Mouse (Mus musculus): ENCODE measurements around the gene Erich6b. TPM values are rescaled to one million over a fixed set of nuclear protein-coding genes. Genes with fewer than 3 reads are reported as not detected.

The Erich6b gene
- polyA plus RNA-seq (2012; ENCODE audit: insufficient read depth, insufficient read length, low replicate concordance, missing spikeins), result not detected in 2 replicates

- TF ChIP-seq CTCF (IDR thresholded peaks at IDR 0.05; ENCODE audit: insufficient read depth, low read depth, low read length) (no peak), POLR2A (IDR thresholded peaks at IDR 0.05; ENCODE audit: insufficient read depth, low read depth, low read length) (no peak)
- 69% methylated on average over 8 of the region's 8 CpGs for WGBS
- H3K4me1 ChIP-seq (ENCODE audit: control insufficient read depth, insufficient read depth, low read length), result no peaks in the 10 kb centered on the region
- H3K27ac ChIP-seq (ENCODE audit: insufficient read depth, low read depth, low read length), result no peak within 1 kb of the TSS
- no peak within 1 kb of the TSS for H3K4me3 ChIP-seq (ENCODE audit: insufficient read depth, low read depth, low read length)
Observed at GRCm38 (mm10) chr14:75642080-75642479, at the start of gene Erich6b. Gene Erich6b (plus strand): TSS chr14:75642259.

- TF ChIP-seq POLR2A (IDR thresholded peaks at IDR 0.05; ENCODE audit: insufficient read depth, low read depth, low read length) (no peak), CTCF (IDR thresholded peaks at IDR 0.05; ENCODE audit: insufficient read depth, low read depth, low read length) (no peak)
- 85% methylated on average over 3 of the region's 3 CpGs for WGBS
Observed at GRCm38 (mm10) chr14:75592978-75593377, 49.1 kb upstream of the Erich6b start, which contains the start of gene Spert. Gene Spert (minus strand): TSS chr14:75593116.

DNA sequence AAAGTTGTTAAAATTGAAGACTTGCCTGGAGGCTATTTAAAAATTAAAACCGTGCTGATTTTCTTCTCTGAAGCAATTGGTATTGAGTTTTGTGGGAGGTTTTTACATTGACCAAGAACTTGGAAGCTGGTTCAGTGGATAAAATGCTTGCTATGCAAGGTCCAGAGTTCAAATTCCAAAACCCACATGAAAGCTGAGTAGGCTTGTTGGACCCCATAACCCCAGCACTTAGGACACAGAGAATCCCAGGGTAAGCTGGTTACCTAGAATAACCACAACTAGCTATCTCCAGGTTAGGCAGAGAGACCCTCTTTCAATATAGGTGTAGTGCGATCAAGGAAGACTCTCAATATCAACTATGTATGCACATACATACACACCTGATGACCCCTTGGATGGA lies 32.9 kb upstream of the Erich6b start:
- 93% methylated on average over 2 of the region's 2 CpGs for WGBS
- no peaks in the 10 kb centered on the region for H3K4me1 ChIP-seq (ENCODE audit: control insufficient read depth, insufficient read depth, low read length)
- no peak overlapping the region for H3K27ac ChIP-seq (ENCODE audit: insufficient read depth, low read depth, low read length)
- H3K4me3 ChIP-seq (ENCODE audit: insufficient read depth, low read depth, low read length), result no peak overlapping the region
- TF ChIP-seq POLR2A (IDR thresholded peaks at IDR 0.05; ENCODE audit: insufficient read depth, low read depth, low read length) (no peak), CTCF (IDR thresholded peaks at IDR 0.05; ENCODE audit: insufficient read depth, low read depth, low read length) (no peak)

More at GRCm38 (mm10) chr14:75592978-75593377, 49.1 kb upstream of the Erich6b start, which contains the start of gene Spert:
- no peak within 1 kb of the TSS for H3K4me3 ChIP-seq (ENCODE audit: insufficient read depth, low read depth, low read length)
- H3K4me1 ChIP-seq (ENCODE audit: control insufficient read depth, insufficient read depth, low read length), result no peaks in the 10 kb centered on the region
- H3K27ac ChIP-seq (ENCODE audit: insufficient read depth, low read depth, low read length), result no peak within 1 kb of the TSS

DNA sequence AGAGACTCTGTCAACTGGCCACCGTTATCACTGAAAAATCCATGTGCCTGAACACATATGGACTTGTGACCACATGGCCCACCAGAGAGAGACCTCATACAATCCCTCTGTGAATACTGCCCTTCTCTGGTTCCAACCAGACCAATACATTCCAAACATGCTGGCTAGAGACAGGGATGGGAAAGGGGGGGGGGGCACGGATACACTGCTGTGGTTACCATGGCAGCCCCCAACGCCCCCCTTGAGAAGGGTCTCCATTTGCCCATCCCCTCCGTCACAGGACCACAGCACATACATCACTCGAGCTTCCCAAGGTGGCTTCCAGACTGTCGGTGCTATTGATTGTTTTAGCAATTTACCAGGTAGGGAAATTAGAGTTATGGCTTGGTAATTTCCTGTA lies 25.7 kb upstream of the Erich6b start:
- 87% methylated on average over 6 of the region's 6 CpGs for WGBS
- H3K4me1 ChIP-seq (ENCODE audit: control insufficient read depth, insufficient read depth, low read length), result no peaks in the 10 kb centered on the region
- no peak for TF ChIP-seq CTCF (IDR thresholded peaks at IDR 0.05; ENCODE audit: insufficient read depth, low read depth, low read length)
- no peak for TF ChIP-seq POLR2A (IDR thresholded peaks at IDR 0.05; ENCODE audit: insufficient read depth, low read depth, low read length)
- no peak overlapping the region for H3K4me3 ChIP-seq (ENCODE audit: insufficient read depth, low read depth, low read length)
- H3K27ac ChIP-seq (ENCODE audit: insufficient read depth, low read depth, low read length), result no peak overlapping the region

- Histone ChIP-seq H3K4me1 (ENCODE audit: control insufficient read depth, insufficient read depth, low read length) (no peaks in the 10 kb centered on the region), H3K27ac (ENCODE audit: insufficient read depth, low read depth, low read length) (no peak overlapping the region), H3K4me3 (ENCODE audit: insufficient read depth, low read depth, low read length) (no peak overlapping the region)
- 71% methylated on average over 7 of the region's 7 CpGs for WGBS
- TF ChIP-seq CTCF (IDR thresholded peaks at IDR 0.05; ENCODE audit: insufficient read depth, low read depth, low read length) (no peak), POLR2A (IDR thresholded peaks at IDR 0.05; ENCODE audit: insufficient read depth, low read depth, low read length) (no peak)
Observed at GRCm38 (mm10) chr14:75622984-75623383, 19.1 kb upstream of the Erich6b start.

DNA sequence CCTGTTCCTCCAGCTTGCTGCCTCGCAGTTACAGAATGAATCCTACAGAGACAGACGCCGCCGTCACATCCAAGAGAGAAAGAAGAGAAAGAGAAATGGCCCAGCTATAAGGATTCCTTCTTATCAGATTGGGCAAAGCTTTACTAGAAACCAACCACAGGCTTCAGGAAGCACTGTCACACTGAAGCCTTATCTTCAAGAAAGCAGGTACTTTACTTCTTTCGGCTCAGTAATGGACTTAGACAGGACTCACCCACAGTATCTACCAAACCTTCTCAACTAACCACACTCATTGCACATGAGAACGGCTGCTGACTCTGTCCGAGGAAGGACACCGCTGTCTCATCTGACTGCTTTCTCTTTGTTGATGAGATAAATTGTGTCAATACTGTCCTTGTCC lies 13.2 kb upstream of the Erich6b start:
- WGBS, result 94% methylated on average over 8 of the region's 8 CpGs
- H3K4me1 ChIP-seq (ENCODE audit: control insufficient read depth, insufficient read depth, low read length), result no peaks in the 10 kb centered on the region
- no peak overlapping the region for H3K4me3 ChIP-seq (ENCODE audit: insufficient read depth, low read depth, low read length)
- H3K27ac ChIP-seq (ENCODE audit: insufficient read depth, low read depth, low read length), result no peak overlapping the region
- TF ChIP-seq POLR2A (IDR thresholded peaks at IDR 0.05; ENCODE audit: insufficient read depth, low read depth, low read length) (no peak), CTCF (IDR thresholded peaks at IDR 0.05; ENCODE audit: insufficient read depth, low read depth, low read length) (no peak)

GRCm38 (mm10) chr14:75635350-75635749 lies 6.7 kb upstream of the Erich6b start:
- 45% methylated on average over 12 of the region's 12 CpGs for WGBS
- H3K4me1 ChIP-seq (ENCODE audit: control insufficient read depth, insufficient read depth, low read length), result no peaks in the 10 kb centered on the region
- no peak for TF ChIP-seq POLR2A (IDR thresholded peaks at IDR 0.05; ENCODE audit: insufficient read depth, low read depth, low read length)
- no peak for TF ChIP-seq CTCF (IDR thresholded peaks at IDR 0.05; ENCODE audit: insufficient read depth, low read depth, low read length)
- H3K4me3 ChIP-seq (ENCODE audit: insufficient read depth, low read depth, low read length), result no peak overlapping the region
- H3K27ac ChIP-seq (ENCODE audit: insufficient read depth, low read depth, low read length), result no peak overlapping the region

- WGBS, result 64% methylated on average over 7 of the region's 7 CpGs
- TF ChIP-seq CTCF (IDR thresholded peaks at IDR 0.05; ENCODE audit: insufficient read depth, low read depth, low read length) (no peak), POLR2A (IDR thresholded peaks at IDR 0.05; ENCODE audit: insufficient read depth, low read depth, low read length) (no peak)
Observed at GRCm38 (mm10) chr14:75636107-75636506, 6.0 kb upstream of the Erich6b start.

GRCm38 (mm10) chr14:75637641-75638040 lies 4.4 kb upstream of the Erich6b start:
- Histone ChIP-seq H3K4me1 (ENCODE audit: control insufficient read depth, insufficient read depth, low read length) (no peaks in the 10 kb centered on the region), H3K27ac (ENCODE audit: insufficient read depth, low read depth, low read length) (no peak overlapping the region), H3K4me3 (ENCODE audit: insufficient read depth, low read depth, low read length) (no peak overlapping the region)
- WGBS, result 75% methylated on average over 4 of the region's 4 CpGs
- no peak for TF ChIP-seq POLR2A (IDR thresholded peaks at IDR 0.05; ENCODE audit: insufficient read depth, low read depth, low read length)
- no peak for TF ChIP-seq CTCF (IDR thresholded peaks at IDR 0.05; ENCODE audit: insufficient read depth, low read depth, low read length)

More at GRCm38 (mm10) chr14:75636107-75636506, 6.0 kb upstream of the Erich6b start:
- H3K4me3 ChIP-seq (ENCODE audit: insufficient read depth, low read depth, low read length), result no peak overlapping the region
- H3K27ac ChIP-seq (ENCODE audit: insufficient read depth, low read depth, low read length), result no peak overlapping the region
- H3K4me1 ChIP-seq (ENCODE audit: control insufficient read depth, insufficient read depth, low read length), result no peaks in the 10 kb centered on the region

DNA sequence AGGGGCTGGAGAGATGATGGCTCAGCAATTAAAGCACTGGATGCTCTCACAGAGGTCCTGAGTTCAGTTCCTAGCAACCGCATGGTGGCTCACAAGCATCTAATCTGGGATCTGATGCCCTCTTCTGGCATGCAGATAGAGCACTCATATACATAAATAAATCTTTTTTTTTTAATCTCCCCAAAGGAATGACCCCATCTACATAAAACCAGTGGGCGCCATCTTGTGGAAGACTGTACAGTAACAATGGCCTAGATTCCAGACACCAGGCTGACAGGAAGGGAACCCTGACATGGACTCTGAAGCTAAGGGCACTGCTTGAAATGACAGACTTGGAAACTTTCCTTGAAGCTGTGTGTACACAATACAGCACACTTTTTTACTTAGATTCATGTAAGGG lies 1.2 kb upstream of the Erich6b start:
- Histone ChIP-seq H3K4me3 (ENCODE audit: insufficient read depth, low read depth, low read length) (no peak overlapping the region), H3K27ac (ENCODE audit: insufficient read depth, low read depth, low read length) (no peak overlapping the region), H3K4me1 (ENCODE audit: control insufficient read depth, insufficient read depth, low read length) (no peaks in the 10 kb centered on the region)
- TF ChIP-seq POLR2A (IDR thresholded peaks at IDR 0.05; ENCODE audit: insufficient read depth, low read depth, low read length) (no peak), CTCF (IDR thresholded peaks at IDR 0.05; ENCODE audit: insufficient read depth, low read depth, low read length) (no peak)
- WGBS, result 98% methylated on average over 2 of the region's 2 CpGs

All from olfactory bulb, adult 2 months (tissue).